Mouse (Mus musculus) gastrocnemius, postnatal 36 days (tissue): ENCODE data around the gene Olfr1154. TPM values are rescaled to one million over a fixed set of nuclear protein-coding genes. Genes with fewer than 3 reads are reported as not detected.

ENCODE experiments used
- DNase-seq, 2 experiments: peaks; one replicate each; pipeline ENCODE4 v3.0.0; 2022
- intact Hi-C: fragments of 180-260 bp; cut with DNase I; formaldehyde crosslinking; loops from one replicate; pipeline ENCODE4 v1.15.1; 2025
- long read RNA-seq, 2 experiments: library from polyadenylated mRNA; stranded (forward); transcript quantifications; one replicate each; pipeline ENCODE4 v2.0.0; 2021
- total RNA-seq, 2 experiments: library from RNA; stranded (reverse); gene quantifications; 2 replicates each; pipeline ENCODE4 v1.2.3; 2021

Gene Olfr1154
- not detected for total RNA-seq
- long read RNA-seq, experiment 1, result 0 reads
- long read RNA-seq, experiment 2, result 0 reads

DNA sequence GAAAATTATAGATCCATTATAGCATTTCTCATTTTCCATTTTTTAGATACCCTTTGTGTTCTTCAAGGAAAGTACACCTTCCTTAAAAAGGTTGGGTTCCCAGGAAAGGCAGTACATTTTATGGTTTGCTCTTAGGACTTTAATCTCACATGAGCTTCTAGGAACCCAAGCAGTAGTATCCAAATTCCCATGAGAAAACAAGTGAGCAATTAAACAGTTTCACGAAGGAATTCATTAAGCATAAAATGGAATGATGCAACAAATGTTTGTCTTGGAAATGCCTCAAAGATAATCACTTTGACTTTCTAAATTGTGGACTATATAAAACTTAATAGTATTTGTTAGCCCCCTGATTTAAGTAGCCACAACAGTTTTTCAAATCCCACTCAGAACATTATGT lies at the start of gene Olfr1154:
Gene Olfr1154, minus strand, starts transcription at position 101 of the 400 bp plus-strand sequence.
- intact Hi-C loops, result no loop called here
- no peak for DNase-seq

DNA sequence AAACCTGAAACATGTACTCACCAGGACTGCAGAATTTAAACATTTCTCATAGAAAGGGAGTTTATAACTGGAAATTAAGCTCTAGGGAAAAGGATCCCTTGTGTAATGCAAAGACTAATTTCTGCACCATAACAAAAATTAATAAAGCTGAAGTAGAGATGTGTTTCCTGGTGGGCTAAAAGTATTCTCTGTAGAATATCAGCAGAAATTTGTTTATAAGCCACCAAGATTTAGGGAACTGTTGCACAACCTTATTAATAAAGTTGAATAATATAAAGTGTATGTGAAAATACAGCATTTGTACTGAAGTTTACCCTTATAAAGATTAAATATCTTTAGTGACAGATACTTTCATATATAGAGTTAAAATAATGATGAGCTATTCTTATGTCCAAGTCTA lies 48.0 kb upstream of the Olfr1154 start, which contains the start of gene Olfr1156:
Gene Olfr1156, minus strand, starts transcription at position 101 of the 400 bp plus-strand sequence.
- intact Hi-C loops, result no loop called here
- no peak for DNase-seq

DNA sequence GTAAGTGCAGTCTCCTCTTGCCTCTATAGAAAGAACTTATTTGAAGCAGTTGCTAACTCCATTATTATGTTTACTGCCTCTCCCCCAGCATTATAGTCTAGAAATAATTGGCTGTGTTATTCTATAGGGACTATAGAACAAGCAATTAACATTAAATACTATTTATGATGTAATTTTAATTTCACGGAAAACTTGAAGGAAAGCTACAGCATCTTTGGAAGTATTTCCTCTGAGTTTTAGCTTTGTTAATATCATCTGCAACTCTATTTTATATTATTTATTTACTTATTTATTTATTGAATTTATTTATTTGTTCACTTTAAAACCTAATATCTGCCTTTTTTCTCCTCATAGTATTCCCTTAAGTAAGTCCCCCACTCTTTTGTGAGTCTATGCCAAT lies 40.1 kb upstream of the Olfr1154 start, which contains the start of gene Olfr1155:
Gene Olfr1155, minus strand, starts transcription at position 101 of the 400 bp plus-strand sequence.
- intact Hi-C loops, result no loop called here
- no peak for DNase-seq

DNA sequence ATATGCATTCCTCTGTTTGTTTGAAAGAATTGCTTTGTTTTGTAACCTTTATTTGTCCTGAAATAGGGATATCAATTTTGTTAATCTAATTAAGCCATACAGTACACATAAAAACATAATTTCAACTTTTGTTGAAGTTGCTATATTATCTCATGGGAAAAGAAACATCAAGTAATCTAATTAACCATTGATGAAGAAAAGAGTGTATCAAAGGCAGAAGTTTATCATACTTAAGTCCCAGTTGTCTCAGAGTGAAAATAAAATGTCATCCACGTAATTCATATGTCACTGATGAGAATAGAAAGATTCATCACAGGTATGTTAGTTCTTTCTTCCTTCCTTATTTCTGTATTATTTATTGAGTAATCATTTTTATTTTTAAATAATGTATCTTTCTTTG lies 10.3 kb downstream of the Olfr1154 start, which contains the start of gene Olfr1153:
Gene Olfr1153, plus strand, starts transcription at position 301 of the 400 bp plus-strand sequence.
- no peak for DNase-seq

DNA sequence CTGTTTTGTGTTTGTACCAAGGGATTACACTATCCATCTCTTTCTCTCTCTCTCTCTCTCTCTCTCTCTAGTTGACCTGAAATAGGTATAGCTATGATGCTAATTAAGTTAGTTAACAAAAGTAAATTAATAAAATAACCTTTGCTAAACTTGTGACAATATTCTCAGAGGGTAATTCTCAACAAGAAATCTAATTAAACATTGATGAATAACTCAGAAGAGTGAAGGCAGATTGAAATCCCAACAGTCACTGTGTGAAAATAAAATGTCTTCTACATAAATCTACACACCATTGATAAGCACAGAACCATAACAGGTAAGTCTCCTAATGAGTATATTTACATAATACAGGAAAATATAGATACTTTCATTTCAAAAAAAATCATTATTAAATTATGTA lies 38.8 kb downstream of the Olfr1154 start, which contains the start of gene Olfr1152:
Gene Olfr1152, plus strand, starts transcription at position 301 of the 400 bp plus-strand sequence.
- intact Hi-C loops, result no loop called here
- DNase-seq, result no peak

More for the DNA sequence above, 10.3 kb downstream of the Olfr1154 start, which contains the start of gene Olfr1153:
- intact Hi-C loops, result no loop called here

DNA sequence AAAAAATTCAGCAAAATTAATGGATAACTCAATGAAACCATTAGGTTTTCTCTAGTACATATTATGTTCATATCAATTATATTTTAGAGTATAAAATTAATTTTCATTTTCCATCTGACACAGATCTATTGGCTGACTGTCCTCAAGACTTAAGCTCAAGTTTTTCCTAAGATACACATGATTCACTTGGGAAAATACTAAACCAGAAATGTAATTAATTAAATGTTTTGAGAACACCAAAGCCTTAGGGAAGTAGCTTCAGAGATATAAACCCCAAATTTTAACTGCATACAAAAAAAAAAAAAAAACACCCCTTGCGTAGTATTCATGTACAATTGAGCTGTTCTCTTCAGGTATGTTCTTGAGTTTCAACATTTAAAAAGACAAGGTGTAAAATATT lies 49.4 kb downstream of the Olfr1154 start, which contains the start of gene Olfr1151:
Gene Olfr1151, plus strand, starts transcription at position 301 of the 400 bp plus-strand sequence.
- intact Hi-C loops, result no loop called here

More for the DNA sequence above, 49.4 kb downstream of the Olfr1154 start, which contains the start of gene Olfr1151:
- DNase-seq, result no peak

Other genes starting within 250 kb of the Olfr1154 start
- not detected for gene Olfr1134, start 246.7 kb downstream of the Olfr1154 start, total RNA-seq
- gene Olfr1135, start 231.5 kb downstream of the Olfr1154 start, total RNA-seq, result not detected
- gene Olfr1136, start 211.2 kb downstream of the Olfr1154 start, total RNA-seq, result not detected
- not detected for gene Olfr1137, start 192.0 kb downstream of the Olfr1154 start, total RNA-seq
- gene Olfr1138, start 165.2 kb downstream of the Olfr1154 start, total RNA-seq, result not detected
- gene Olfr1140, start 161.4 kb downstream of the Olfr1154 start, total RNA-seq, result not detected
- gene Olfr1141, start 151.2 kb downstream of the Olfr1154 start, total RNA-seq, result not detected
- not detected for gene Olfr152, start 125.7 kb downstream of the Olfr1154 start, total RNA-seq
- gene Olfr1143, start 104.6 kb downstream of the Olfr1154 start, total RNA-seq, result not detected
- gene Olfr1145, start 95.3 kb downstream of the Olfr1154 start, total RNA-seq, result not detected
- not detected for gene Olfr1148, start 74.6 kb downstream of the Olfr1154 start, total RNA-seq
- not detected for gene Olfr1150-ps1, start 61.2 kb downstream of the Olfr1154 start, total RNA-seq
- not detected for gene Olfr1151, start 49.3 kb downstream of the Olfr1154 start, total RNA-seq
- gene Olfr1152, start 38.7 kb downstream of the Olfr1154 start, total RNA-seq, result not detected
- not detected for gene Olfr1153, start 10.2 kb downstream of the Olfr1154 start, total RNA-seq
- not detected for gene Olfr1155, start 40.0 kb upstream of the Olfr1154 start, total RNA-seq
- not detected for gene Olfr1156, start 47.9 kb upstream of the Olfr1154 start, total RNA-seq
- not detected for gene Olfr1157, start 63.1 kb upstream of the Olfr1154 start, total RNA-seq
- gene Olfr74, start 69.5 kb upstream of the Olfr1154 start, total RNA-seq, result not detected
- gene Olfr1158, start 84.9 kb upstream of the Olfr1154 start, total RNA-seq, result not detected
- gene Olfr1160, start 103.1 kb upstream of the Olfr1154 start, total RNA-seq, result not detected
- not detected for gene Olfr1161, start 117.6 kb upstream of the Olfr1154 start, total RNA-seq
- not detected for gene Olfr73, start 132.5 kb upstream of the Olfr1154 start, total RNA-seq
- gene Olfr1162, start 146.0 kb upstream of the Olfr1154 start, total RNA-seq, result not detected
- gene Olfr1163, start 166.7 kb upstream of the Olfr1154 start, total RNA-seq, result not detected
- not detected for gene Olfr1164, start 188.8 kb upstream of the Olfr1154 start, total RNA-seq
- not detected for gene Olfr1166, start 223.1 kb upstream of the Olfr1154 start, total RNA-seq